Mouse (Mus musculus): ENCODE data around the gene Naalad2. TPM values are rescaled to one million over a fixed set of nuclear protein-coding genes. Genes with fewer than 3 reads are reported as not detected.

Naalad2 gene
- total and polyA plus RNA-seq, 3 experiments, result 0.04 to 0.06 TPM; not detected in 1

DNA sequence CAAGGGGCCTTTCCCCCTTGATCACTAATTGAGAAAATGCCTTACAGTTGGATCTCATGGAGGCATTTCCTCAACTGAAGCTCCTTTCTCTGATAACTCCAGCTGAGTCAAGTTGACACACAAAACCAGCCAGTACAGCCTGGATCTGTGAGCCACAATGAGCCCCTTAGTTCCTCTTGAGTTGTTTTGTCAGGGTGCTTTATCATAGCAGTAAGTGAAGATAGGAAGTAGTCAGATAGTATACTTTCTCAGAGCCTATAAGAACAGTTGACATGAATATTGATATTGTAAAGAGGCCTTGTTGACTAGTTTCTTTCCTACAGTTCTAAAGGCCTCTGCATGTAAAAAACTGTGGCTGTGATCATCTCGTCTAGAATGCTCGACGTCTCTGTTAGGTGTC lies 82.8 kb downstream of the Naalad2 start (continued):
- 0 out of 2 replicates have a peak, but pooled peaks have one; percentile 49 for TF ChIP-seq ELF1 (IDR thresholded peaks at IDR 0.05; ENCODE audit: low read depth, low read length)

DNA sequence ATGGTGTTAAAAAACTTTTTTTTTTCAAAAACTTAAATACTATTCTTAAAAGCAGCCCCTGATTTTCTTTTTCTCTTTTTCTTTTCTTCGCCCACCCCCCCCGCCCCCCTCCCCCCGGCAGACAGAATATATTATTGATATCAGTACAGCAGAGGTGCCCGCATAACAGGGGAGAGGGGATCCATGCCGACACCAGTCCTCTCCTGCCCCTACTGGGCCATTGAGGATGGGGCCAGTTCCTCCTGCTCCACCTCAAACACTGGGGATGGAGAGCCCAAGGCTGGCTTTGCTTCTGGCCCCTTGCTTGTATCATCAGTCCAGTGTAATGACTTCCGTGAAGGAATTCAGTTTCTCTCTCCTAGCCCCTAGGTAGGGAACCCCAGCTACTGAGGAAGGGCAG lies 104.5 kb downstream of the Naalad2 start:
- H3K9me3 ChIP-seq (replicated peaks; ENCODE audit: insufficient read depth, low read length), result no peaks in the 10 kb centered on the region
- no peak for TF ChIP-seq GABPA (IDR thresholded peaks at IDR 0.05; ENCODE audit: low read depth, low read length)
- no peak for TF ChIP-seq CHD1 (IDR thresholded peaks at IDR 0.05; ENCODE audit: low read depth, low read length)
- TF ChIP-seq USF1 (IDR thresholded peaks at IDR 0.05; ENCODE audit: low read depth, low read length), result no peak
- no peak for TF ChIP-seq CTCF (IDR thresholded peaks at IDR 0.05 in 2 of 3, conservative IDR thresholded peaks at IDR 0.05 in 1 of 3; ENCODE audit: control insufficient read depth in 1 of 3, insufficient read depth in 1 of 3, low read depth in 2 of 3, low read length in 3 of 3, poor library complexity in 1 of 3, severe bottlenecking in 1 of 3)
- TF ChIP-seq RCOR1 (IDR thresholded peaks at IDR 0.05; ENCODE audit: low read depth, low read length), result no peak
- TF ChIP-seq E2F4 (IDR thresholded peaks at IDR 0.05; ENCODE audit: borderline replicate concordance, low read depth, low read length), result no peak
- TF ChIP-seq ZNF384 (IDR thresholded peaks at IDR 0.05; ENCODE audit: low read depth, low read length), result no peak
- TF ChIP-seq SIN3A (IDR thresholded peaks at IDR 0.05; ENCODE audit: low read length), result no peak
- TF ChIP-seq TCF12 (IDR thresholded peaks at IDR 0.05; ENCODE audit: low read depth, low read length), result no peak
- no peak for TF ChIP-seq SMC3 (IDR thresholded peaks at IDR 0.05; ENCODE audit: low read depth, low read length)
- no peak for TF ChIP-seq MAX (IDR thresholded peaks at IDR 0.05; ENCODE audit: low read length)
- TF ChIP-seq JUND (IDR thresholded peaks at IDR 0.05; ENCODE audit: low read depth, low read length), result no peak
- no peak for TF ChIP-seq MXI1 (IDR thresholded peaks at IDR 0.05; ENCODE audit: low read depth, low read length)
- TF ChIP-seq NELFE (IDR thresholded peaks at IDR 0.05; ENCODE audit: low read depth, low read length), result no peak
- no peak for TF ChIP-seq ZC3H11A (IDR thresholded peaks at IDR 0.05; ENCODE audit: low read depth, low read length)
- TF ChIP-seq UBTF (IDR thresholded peaks at IDR 0.05; ENCODE audit: borderline replicate concordance, insufficient read depth, low read depth, low read length), result no peak
- TF ChIP-seq EP300 (IDR thresholded peaks at IDR 0.05; ENCODE audit: low read depth in 1 of 2, low read length in 2 of 2), result no peak
- no peak for DNase-seq (ENCODE audit: low read depth, low spot score)
- H3K27ac ChIP-seq (ENCODE audit: control insufficient read depth, low read depth, low read length), result no peak overlapping the region
- no peak overlapping the region for H3K4me3 ChIP-seq (ENCODE audit: control insufficient read depth in 1 of 2, insufficient read depth in 1 of 2, low read depth in 2 of 2, low read length in 2 of 2)
- H3K9ac ChIP-seq (ENCODE audit: control insufficient read depth, low read depth, low read length, poor library complexity, severe bottlenecking), result no peak overlapping the region
- peaks cover 23% of the 10 kb centered on the region for H3K79me2 ChIP-seq (ENCODE audit: control insufficient read depth, insufficient read depth, low read length, poor library complexity)
- peaks cover 4 to 7% of the 10 kb centered on the region in 2 experiments for H3K4me1 ChIP-seq (ENCODE audit: control insufficient read depth in 1 of 2, insufficient read depth in 2 of 2, low read length in 2 of 2)
- H3K36me3 ChIP-seq (ENCODE audit: control insufficient read depth in 1 of 2, insufficient read depth in 2 of 2, low read length in 2 of 2), result peaks cover 35 to 68% of the 10 kb centered on the region in 2 experiments
- H3K27me3 ChIP-seq (ENCODE audit: control insufficient read depth in 1 of 2, insufficient read depth in 2 of 2, low read length in 2 of 2), result no peaks in the 10 kb centered on the region

DNA sequence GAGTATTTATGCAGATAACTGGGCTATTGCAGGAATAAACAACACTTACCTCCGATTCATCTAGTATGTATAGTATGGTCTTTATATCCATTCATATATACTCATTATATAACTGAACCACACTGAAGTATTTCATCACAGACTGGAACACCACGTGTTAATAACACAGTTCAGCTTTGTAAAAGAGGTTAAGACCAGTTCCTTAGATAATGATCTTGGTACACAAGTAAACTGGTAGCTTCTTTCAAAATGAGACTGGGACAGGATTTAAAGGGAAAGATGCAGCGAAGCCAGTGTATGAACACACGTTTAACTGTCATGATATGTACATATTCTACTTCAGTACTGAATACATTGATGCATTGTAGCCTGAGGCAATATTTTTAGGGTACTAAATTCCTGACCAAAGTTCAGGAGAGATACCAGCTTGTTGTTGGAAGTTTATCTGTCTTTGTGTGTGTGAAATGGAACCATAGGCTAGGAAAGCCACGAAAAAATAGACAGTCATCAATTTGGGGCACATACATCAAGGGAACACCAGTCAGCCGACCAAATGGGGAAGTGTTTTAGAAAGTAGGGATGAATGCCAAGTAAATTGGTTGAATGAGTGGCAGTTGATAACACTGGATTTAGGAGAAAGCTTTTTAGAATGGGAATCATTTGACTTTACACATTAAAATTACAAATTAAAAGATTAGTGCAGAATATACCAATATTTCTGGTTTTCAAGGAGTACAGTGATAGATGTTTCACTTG lies 109.6 kb downstream of the Naalad2 start:
- H3K4me3 ChIP-seq (ENCODE audit: control insufficient read depth in 1 of 2, insufficient read depth in 1 of 2, low read depth in 2 of 2, low read length in 2 of 2), result peak overlapping the region; percentile 71 to 95
- peaks cover 4 to 7% of the 10 kb centered on the region in 2 experiments for H3K4me1 ChIP-seq (ENCODE audit: control insufficient read depth in 1 of 2, insufficient read depth in 2 of 2, low read length in 2 of 2)
- no peaks in the 10 kb centered on the region for H3K27me3 ChIP-seq (ENCODE audit: control insufficient read depth in 1 of 2, insufficient read depth in 2 of 2, low read length in 2 of 2)
- no peaks in the 10 kb centered on the region for H3K9me3 ChIP-seq (replicated peaks; ENCODE audit: insufficient read depth, low read length)
- peak overlapping the region; percentile 80 for H3K9ac ChIP-seq (ENCODE audit: control insufficient read depth, low read depth, low read length, poor library complexity, severe bottlenecking)
- H3K79me2 ChIP-seq (ENCODE audit: control insufficient read depth, insufficient read depth, low read length, poor library complexity), result peaks cover 29% of the 10 kb centered on the region
- peak; percentile 96 for DNase-seq (ENCODE audit: low read depth, low spot score)
- peaks cover 24 to 37% of the 10 kb centered on the region in 2 experiments for H3K36me3 ChIP-seq (ENCODE audit: control insufficient read depth in 1 of 2, insufficient read depth in 2 of 2, low read length in 2 of 2)
- H3K27ac ChIP-seq (ENCODE audit: control insufficient read depth, low read depth, low read length), result peak overlapping the region; percentile 66
- peak; percentile 70 for TF ChIP-seq GATA1 (IDR thresholded peaks at IDR 0.05; ENCODE audit: low read depth, low read length)
- peak; percentile 62; the same call in 1 of the 2 replicates for TF ChIP-seq TBP (IDR thresholded peaks at IDR 0.05; ENCODE audit: low read depth, low read length)
- TF ChIP-seq MAFK (IDR thresholded peaks at IDR 0.05; ENCODE audit: borderline replicate concordance, low read depth, low read length), result no peak
- TF ChIP-seq MXI1 (IDR thresholded peaks at IDR 0.05; ENCODE audit: low read depth, low read length), result no peak
